Mouse (Mus musculus) heart, embryonic 12.5 days (tissue): ENCODE results near the gene Sgip1. TPM values are rescaled to one million over a fixed set of nuclear protein-coding genes. Genes with fewer than 3 reads are reported as not detected.

ENCODE experiments used
- ATAC-seq: fragments of 200-750 bp; cut with Nextera tagmentation; 2 replicates; pipeline ENCODE4 v1.8.0; 2017; ENCODE audit warnings: moderate TSS enrichment, moderate library complexity; ENCODE audit not compliant: insufficient number of reproducible peaks, low FRiP score
- H3K27ac ChIP-seq: fragments of 300-500 bp; sonication (generic); 2 replicates; pipeline ENCODE4 v1.5.1; 2016; ENCODE audit warnings: mild to moderate bottlenecking, moderate library complexity; ENCODE audit not compliant: poor library complexity, severe bottlenecking
- H3K27me3 ChIP-seq: fragments of 300-500 bp; sonication (generic); replicated peaks from 2 replicates; pipeline ENCODE4 v1.6.1; 2016; ENCODE audit warnings: mild to moderate bottlenecking, moderate library complexity
- H3K36me3 ChIP-seq: fragments of 300-500 bp; sonication (generic); 2 replicates; pipeline ENCODE4 v1.6.1; 2016; ENCODE audit warnings: mild to moderate bottlenecking, moderate library complexity
- H3K4me1 ChIP-seq: fragments of 300-500 bp; sonication (generic); replicated peaks from 2 replicates; pipeline ENCODE4 v1.6.1; 2016; ENCODE audit warnings: mild to moderate bottlenecking
- H3K4me2 ChIP-seq: fragments of 300-500 bp; sonication (generic); 2 replicates; pipeline ENCODE4 v1.6.1; 2016; ENCODE audit warnings: mild to moderate bottlenecking, moderate library complexity
- H3K4me3 ChIP-seq: fragments of 300-500 bp; sonication (generic); 2 replicates; pipeline ENCODE4 v1.5.1; 2016; ENCODE audit warnings: mild to moderate bottlenecking
- H3K9ac ChIP-seq: fragments of 300-500 bp; sonication (generic); 2 replicates; pipeline ENCODE4 v1.6.1; 2016; ENCODE audit warnings: mild to moderate bottlenecking, moderate library complexity
- H3K9me3 ChIP-seq: fragments of 300-500 bp; sonication (generic); replicated peaks from 2 replicates; pipeline ENCODE4 v1.6.1; 2016; ENCODE audit warnings: mild to moderate bottlenecking, moderate library complexity
- WGBS: fragments of 180-500 bp; shearing (Covaris S2); methylation state at CpG from one replicate; pipeline ENCODE4 v1.1.7; 2016; 5-methylcytosine and 5-hydroxymethylcytosine counted together
- polyA plus RNA-seq: library from polyadenylated mRNA; unstranded; fragments of >200 nt; fragmentation: Nextera tagmentation; extraction: Ambion mirVana; gene quantifications from 2 replicates; pipeline ENCODE4 v1.2.1, GENCODE M21; 2016

Sgip1 gene
- polyA plus RNA-seq, 1 experiment from 2014 or later, result 2.2 TPM

- no peaks in the 10 kb centered on the region for H3K36me3 ChIP-seq
- H3K4me1 ChIP-seq, result no peaks in the 10 kb centered on the region
Measured at GRCm38 (mm10) chr4:102810277-102810676, 69.2 kb downstream of the Sgip1 start.

GRCm38 (mm10) chr4:102811007-102811805 lies 70.1 kb downstream of the Sgip1 start:
- H3K9ac ChIP-seq, result no peak overlapping the region
- H3K27me3 ChIP-seq, result no peaks in the 10 kb centered on the region
- no peaks in the 10 kb centered on the region for H3K9me3 ChIP-seq
- ATAC-seq, result no peak; the same call in 1 of the 2 replicates
- H3K36me3 ChIP-seq, result no peaks in the 10 kb centered on the region
- H3K4me2 ChIP-seq, result no peak overlapping the region
- H3K27ac ChIP-seq, result no peak overlapping the region
- H3K4me3 ChIP-seq, result no peak overlapping the region
- 48% methylated on average over 9 of the region's 9 CpGs for WGBS
- peaks cover 3% of the 10 kb centered on the region; the same call in 1 of the 2 replicates for H3K4me1 ChIP-seq

More at GRCm38 (mm10) chr4:102810277-102810676, 69.2 kb downstream of the Sgip1 start:
- no peak overlapping the region for H3K27ac ChIP-seq
- ATAC-seq, result no peak
- no peak overlapping the region for H3K9ac ChIP-seq
- H3K4me3 ChIP-seq, result no peak overlapping the region
- H3K27me3 ChIP-seq, result no peaks in the 10 kb centered on the region
- no peak overlapping the region for H3K4me2 ChIP-seq
- no peaks in the 10 kb centered on the region for H3K9me3 ChIP-seq
- 85% methylated on average over 1 of the region's 1 CpGs for WGBS

GRCm38 (mm10) chr4:102813346-102813745 lies 72.2 kb downstream of the Sgip1 start:
- no peaks in the 10 kb centered on the region for H3K9me3 ChIP-seq
- no peaks in the 10 kb centered on the region for H3K36me3 ChIP-seq
- 67% methylated on average over 8 of the region's 8 CpGs for WGBS
- no peak overlapping the region for H3K4me3 ChIP-seq
- no peaks in the 10 kb centered on the region for H3K27me3 ChIP-seq
- H3K4me1 ChIP-seq, result peaks cover 4% of the 10 kb centered on the region; the same call in 1 of the 2 replicates
- H3K9ac ChIP-seq, result no peak overlapping the region
- H3K4me2 ChIP-seq, result no peak overlapping the region
- no peak for ATAC-seq
- H3K27ac ChIP-seq, result no peak overlapping the region

GRCm38 (mm10) chr4:102821786-102822185 lies 80.7 kb downstream of the Sgip1 start:
- WGBS, result 67% methylated on average over 4 of the region's 4 CpGs
- H3K4me3 ChIP-seq, result no peak overlapping the region
- H3K27ac ChIP-seq, result no peak overlapping the region
- H3K36me3 ChIP-seq, result no peaks in the 10 kb centered on the region
- H3K4me1 ChIP-seq, result no peaks in the 10 kb centered on the region
- H3K4me2 ChIP-seq, result no peak overlapping the region
- H3K27me3 ChIP-seq, result no peaks in the 10 kb centered on the region
- no peak overlapping the region for H3K9ac ChIP-seq
- ATAC-seq, result no peak
- H3K9me3 ChIP-seq, result no peaks in the 10 kb centered on the region

GRCm38 (mm10) chr4:102824494-102824893 lies 83.4 kb downstream of the Sgip1 start:
- peaks cover 11% of the 10 kb centered on the region; the same call in 1 of the 2 replicates for H3K27me3 ChIP-seq
- no peaks in the 10 kb centered on the region for H3K36me3 ChIP-seq
- ATAC-seq, result no peak
- no peak overlapping the region for H3K9ac ChIP-seq
- WGBS, result 67% methylated on average over 2 of the region's 2 CpGs
- H3K4me1 ChIP-seq, result no peaks in the 10 kb centered on the region
- no peaks in the 10 kb centered on the region for H3K9me3 ChIP-seq
- H3K27ac ChIP-seq, result no peak overlapping the region
- H3K4me2 ChIP-seq, result no peak overlapping the region
- no peak overlapping the region for H3K4me3 ChIP-seq

GRCm38 (mm10) chr4:102826159-102826558 lies 85.1 kb downstream of the Sgip1 start:
- Histone ChIP-seq H3K27me3 (peaks cover 11% of the 10 kb centered on the region; the same call in 1 of the 2 replicates), H3K9ac (no peak overlapping the region), H3K27ac (no peak overlapping the region), H3K36me3 (no peaks in the 10 kb centered on the region), H3K9me3 (no peaks in the 10 kb centered on the region), H3K4me3 (no peak overlapping the region), H3K4me2 (no peak overlapping the region), H3K4me1 (no peaks in the 10 kb centered on the region)
- no peak for ATAC-seq
- 82% methylated on average over 2 of the region's 2 CpGs for WGBS

GRCm38 (mm10) chr4:102828518-102828917 lies 87.4 kb downstream of the Sgip1 start:
- no peak for ATAC-seq
- 81% methylated on average over 2 of the region's 2 CpGs for WGBS
- Histone ChIP-seq H3K36me3 (no peaks in the 10 kb centered on the region), H3K4me1 (no peaks in the 10 kb centered on the region), H3K9me3 (no peaks in the 10 kb centered on the region), H3K9ac (no peak overlapping the region), H3K4me3 (no peak overlapping the region), H3K27ac (no peak overlapping the region), H3K27me3 (peaks cover 14% of the 10 kb centered on the region; the same call in 1 of the 2 replicates), H3K4me2 (no peak overlapping the region)

- H3K36me3 ChIP-seq, result no peaks in the 10 kb centered on the region
- H3K4me3 ChIP-seq, result no peak overlapping the region
- H3K27me3 ChIP-seq, result peaks cover 10% of the 10 kb centered on the region; the same call in 1 of the 2 replicates
- no peak overlapping the region for H3K4me2 ChIP-seq
- H3K27ac ChIP-seq, result no peak overlapping the region
- ATAC-seq, result no peak
- H3K9me3 ChIP-seq, result no peaks in the 10 kb centered on the region
- 78% methylated on average over 1 of the region's 1 CpGs for WGBS
- H3K9ac ChIP-seq, result no peak overlapping the region
- no peaks in the 10 kb centered on the region for H3K4me1 ChIP-seq
Measured at GRCm38 (mm10) chr4:102833191-102833590, 92.1 kb downstream of the Sgip1 start.

- Histone ChIP-seq H3K9me3 (no peaks in the 10 kb centered on the region), H3K4me2 (no peak overlapping the region), H3K9ac (no peak overlapping the region), H3K27me3 (peaks cover 6% of the 10 kb centered on the region; the same call in 1 of the 2 replicates), H3K4me1 (no peaks in the 10 kb centered on the region), H3K4me3 (no peak overlapping the region), H3K27ac (no peak overlapping the region), H3K36me3 (no peaks in the 10 kb centered on the region)
- no peak for ATAC-seq
- WGBS, result 89% methylated on average over 2 of the region's 2 CpGs
Measured at GRCm38 (mm10) chr4:102833726-102834125, 92.6 kb downstream of the Sgip1 start.

GRCm38 (mm10) chr4:102834710-102835109 lies 93.6 kb downstream of the Sgip1 start:
- Histone ChIP-seq H3K4me1 (no peaks in the 10 kb centered on the region), H3K9ac (no peak overlapping the region), H3K27ac (no peak overlapping the region), H3K27me3 (peaks cover 3% of the 10 kb centered on the region; the same call in 1 of the 2 replicates), H3K36me3 (no peaks in the 10 kb centered on the region), H3K4me3 (no peak overlapping the region), H3K9me3 (no peaks in the 10 kb centered on the region), H3K4me2 (no peak overlapping the region)
- no peak for ATAC-seq
- WGBS, result 45% methylated on average over 1 of the region's 1 CpGs

GRCm38 (mm10) chr4:102840062-102840798 lies 99.1 kb downstream of the Sgip1 start:
- Histone ChIP-seq H3K9ac (no peak overlapping the region), H3K27ac (no peak overlapping the region), H3K27me3 (no peaks in the 10 kb centered on the region), H3K4me1 (no peaks in the 10 kb centered on the region), H3K9me3 (no peaks in the 10 kb centered on the region), H3K36me3 (no peaks in the 10 kb centered on the region), H3K4me3 (no peak overlapping the region), H3K4me2 (no peak overlapping the region)
- 80% methylated on average over 7 of the region's 7 CpGs for WGBS
- ATAC-seq, result no peak
